Mouse (Mus musculus): ENCODE measurements around the gene Ppcdc. TPM values are rescaled to one million over a fixed set of nuclear protein-coding genes. Genes with fewer than 3 reads are reported as not detected.
A peak's percentile ranks its signal among the peaks of the same experiment; 100 is the strongest.

Gene Ppcdc
- polyA plus RNA-seq (2015; fragmentation: Nextera tagmentation; extraction: Ambion mirVana), result 25.6 and 26.0 TPM in 2 replicates

DNA sequence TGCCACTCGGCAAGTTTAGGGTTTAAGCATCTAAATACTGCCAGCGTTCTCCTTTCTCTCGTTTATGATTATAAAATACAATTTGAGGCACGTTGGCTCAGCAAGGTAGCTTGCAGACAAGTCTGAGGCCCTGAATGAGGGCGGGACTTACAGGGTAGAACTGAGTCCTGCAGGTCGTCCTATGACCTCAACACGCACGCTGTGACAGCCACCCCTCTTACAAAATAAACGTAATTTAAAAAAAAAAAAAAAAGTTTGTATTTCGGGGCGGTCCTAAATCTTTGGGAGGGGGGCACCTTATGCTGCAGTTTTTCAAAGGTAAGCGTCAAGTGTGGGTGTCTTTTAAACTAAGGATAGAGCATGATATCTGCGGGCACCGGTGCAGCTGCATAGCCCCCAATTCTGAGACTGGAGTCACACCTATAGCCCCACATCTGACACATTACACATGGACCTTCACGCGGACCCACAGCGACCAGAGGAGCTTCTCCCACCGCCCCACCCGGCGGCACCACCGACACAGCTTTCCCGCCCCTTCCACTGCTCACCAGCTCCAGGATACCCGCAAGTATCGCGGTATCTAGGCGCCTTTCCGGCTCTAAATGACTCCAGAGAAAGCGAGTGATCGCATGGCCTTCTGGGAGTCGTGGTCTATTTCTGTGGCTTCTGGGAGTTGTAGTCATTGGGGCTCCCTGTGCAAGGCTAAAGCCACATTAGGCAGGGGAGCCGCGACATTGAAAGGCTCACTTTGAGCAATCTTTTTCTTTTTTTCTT lies at the start of gene Ppcdc:
Ppcdc (minus strand) TSS at position 603 of the 774 bp plus-strand sequence.
- WGBS, result 3% methylated on average over 32 of the region's 32 CpGs
- H3K36me3 ChIP-seq, result peaks cover 35% of the 10 kb centered on the region
- peak within 1 kb of the TSS; percentile 79 for H3K9ac ChIP-seq
- ATAC-seq (ENCODE audit: low FRiP score), result peak; percentile 96
- no peaks in the 10 kb centered on the region for H3K27me3 ChIP-seq
- H3K27ac ChIP-seq, result peak within 1 kb of the TSS; percentile 79
- H3K4me2 ChIP-seq, result peak within 1 kb of the TSS; percentile 65
- peak within 1 kb of the TSS; percentile 52 for H3K4me3 ChIP-seq
- no peaks in the 10 kb centered on the region for H3K9me3 ChIP-seq
- peaks cover 7% of the 10 kb centered on the region for H3K4me1 ChIP-seq (replicated peaks)

DNA sequence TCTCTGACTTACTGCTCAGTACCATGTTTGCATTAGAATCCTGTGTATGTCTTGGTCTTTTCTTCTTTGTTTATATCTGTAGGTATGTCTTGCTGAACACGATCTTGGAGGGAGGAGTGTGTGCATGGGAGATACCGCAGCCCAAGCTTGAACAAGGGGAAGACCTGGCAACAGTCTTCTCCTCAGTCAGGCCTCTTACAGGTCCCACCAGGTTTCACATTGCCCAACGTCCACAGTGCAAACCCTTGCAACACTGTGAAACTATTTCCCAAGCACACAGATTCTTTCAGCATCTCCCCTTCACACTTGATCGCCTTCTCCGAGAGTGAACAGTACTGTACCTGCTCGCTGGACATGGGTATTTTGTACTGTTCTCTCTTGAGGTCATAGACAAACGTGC lies 47.9 kb upstream of the Ppcdc start:
- Histone ChIP-seq H3K27me3 (peaks cover 17% of the 10 kb centered on the region), H3K4me3 (no peak overlapping the region), H3K9ac (no peak overlapping the region), H3K4me2 (no peak overlapping the region), H3K27ac (no peak overlapping the region), H3K9me3 (no peaks in the 10 kb centered on the region), H3K36me3 (no peaks in the 10 kb centered on the region), H3K4me1 (replicated peaks) (0 out of 2 replicates have a peak, but pooled peaks cover 4% of the 10 kb centered on the region)
- ATAC-seq (ENCODE audit: low FRiP score), result no peak
- WGBS, result 74% methylated on average over 7 of the region's 7 CpGs

DNA sequence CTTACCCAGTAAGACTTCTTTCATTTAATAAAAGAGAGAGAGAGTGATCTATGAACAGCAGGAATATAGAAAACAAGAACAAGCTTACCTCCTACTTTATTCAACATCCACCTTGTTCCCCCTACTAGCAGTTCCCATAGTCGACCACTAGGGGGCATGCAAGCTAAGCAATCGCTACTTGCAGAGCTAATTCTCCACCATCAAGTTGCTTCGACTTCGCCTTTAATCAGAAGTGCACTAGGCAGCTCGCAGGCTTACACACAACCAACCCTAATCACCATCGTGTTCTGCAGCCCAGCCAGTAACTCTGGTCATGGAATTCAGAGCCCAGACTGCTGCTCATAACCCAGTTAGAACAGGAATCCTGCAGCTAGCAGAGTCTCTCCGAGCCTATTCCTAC lies 45.9 kb upstream of the Ppcdc start:
- no peak overlapping the region for H3K4me2 ChIP-seq
- H3K9ac ChIP-seq, result peak overlapping the region; percentile 21; the same call in 1 of the 2 replicates
- no peaks in the 10 kb centered on the region for H3K36me3 ChIP-seq
- no peak overlapping the region for H3K27ac ChIP-seq
- 0 out of 2 replicates have a peak, but pooled peaks cover 4% of the 10 kb centered on the region for H3K4me1 ChIP-seq (replicated peaks)
- WGBS, result 16% methylated on average over 7 of the region's 7 CpGs
- ATAC-seq (ENCODE audit: low FRiP score), result peak; percentile 43; the same call in 1 of the 2 replicates
- H3K27me3 ChIP-seq, result peaks cover 17% of the 10 kb centered on the region
- no peaks in the 10 kb centered on the region for H3K9me3 ChIP-seq
- H3K4me3 ChIP-seq, result no peak overlapping the region

DNA sequence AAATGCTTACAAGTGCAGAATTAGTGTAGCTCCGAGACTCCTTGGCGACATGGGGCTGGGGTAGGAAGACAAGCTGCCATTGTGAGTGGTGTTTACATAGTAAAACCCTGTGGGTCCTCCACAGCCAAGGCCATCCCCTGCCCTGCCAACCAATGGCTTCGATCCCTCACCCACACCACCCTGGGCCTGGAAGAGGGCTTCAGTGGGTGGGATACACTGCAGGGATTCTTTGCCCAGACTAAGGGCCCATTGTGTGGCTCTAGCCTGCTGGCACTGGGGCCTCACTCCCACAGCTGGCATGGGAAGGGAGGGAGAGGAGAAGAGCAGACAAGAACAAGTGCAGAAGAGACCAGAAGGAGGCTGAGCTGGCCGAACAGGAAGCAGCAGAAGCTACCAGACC lies 29.0 kb upstream of the Ppcdc start:
- Histone ChIP-seq H3K4me1 (replicated peaks) (peaks cover 36% of the 10 kb centered on the region), H3K4me2 (no peak overlapping the region), H3K36me3 (peaks cover 6% of the 10 kb centered on the region; the same call in 1 of the 2 replicates), H3K4me3 (no peak overlapping the region), H3K27ac (no peak overlapping the region), H3K9me3 (no peaks in the 10 kb centered on the region), H3K9ac (no peak overlapping the region), H3K27me3 (peaks cover 3% of the 10 kb centered on the region; the same call in 1 of the 2 replicates)
- no peak for ATAC-seq (ENCODE audit: low FRiP score)
- 66% methylated on average over 4 of the region's 4 CpGs for WGBS

DNA sequence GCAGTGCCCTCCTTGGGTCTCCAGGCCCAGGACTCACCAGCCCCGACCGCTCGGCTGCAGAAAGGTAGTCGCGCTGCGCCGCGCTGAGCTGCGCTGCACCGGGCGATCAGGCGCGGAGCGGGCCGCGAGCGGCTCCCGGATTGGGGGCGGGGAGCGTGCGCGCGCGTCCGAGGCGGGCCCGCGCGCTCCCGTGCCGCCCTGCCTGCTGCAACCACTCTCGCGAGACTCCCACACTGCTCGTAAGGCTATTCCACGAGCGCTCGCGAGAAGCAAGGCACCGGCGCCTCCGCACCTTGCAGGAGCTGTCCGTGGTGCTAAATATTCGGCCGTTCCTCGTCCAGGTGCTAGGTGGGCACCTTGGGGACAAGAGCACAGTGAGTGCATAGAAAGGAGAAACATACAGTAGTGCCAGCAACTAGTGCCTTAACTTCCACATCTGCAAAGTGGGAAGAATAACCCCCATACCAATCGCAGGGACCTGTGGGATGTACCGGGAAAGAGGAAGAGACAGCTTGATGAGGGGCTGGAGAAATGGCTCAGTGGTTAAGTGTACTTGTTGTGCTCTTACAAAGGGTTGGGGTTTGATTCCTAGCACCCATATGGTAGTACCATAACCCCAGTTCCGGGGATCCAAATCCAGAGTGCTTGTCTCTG lies 28.1 kb upstream of the Ppcdc start, which contains the start of gene Scamp5:
Scamp5 (minus strand) TSS at position 165 of the 654 bp plus-strand sequence.
- H3K27ac ChIP-seq, result peak within 1 kb of the TSS; percentile 93
- H3K4me1 ChIP-seq (replicated peaks), result peaks cover 44% of the 10 kb centered on the region
- ATAC-seq (ENCODE audit: low FRiP score), result peak; percentile 95
- peaks cover 14% of the 10 kb centered on the region; the same call in 1 of the 2 replicates for H3K36me3 ChIP-seq
- 2% methylated on average over 48 of the region's 48 CpGs for WGBS
- peak within 1 kb of the TSS; percentile 83 for H3K4me2 ChIP-seq
- peak within 1 kb of the TSS; percentile 77 for H3K4me3 ChIP-seq
- H3K27me3 ChIP-seq, result peaks cover 3% of the 10 kb centered on the region; the same call in 1 of the 2 replicates
- no peaks in the 10 kb centered on the region for H3K9me3 ChIP-seq
- H3K9ac ChIP-seq, result peak within 1 kb of the TSS; percentile 94

DNA sequence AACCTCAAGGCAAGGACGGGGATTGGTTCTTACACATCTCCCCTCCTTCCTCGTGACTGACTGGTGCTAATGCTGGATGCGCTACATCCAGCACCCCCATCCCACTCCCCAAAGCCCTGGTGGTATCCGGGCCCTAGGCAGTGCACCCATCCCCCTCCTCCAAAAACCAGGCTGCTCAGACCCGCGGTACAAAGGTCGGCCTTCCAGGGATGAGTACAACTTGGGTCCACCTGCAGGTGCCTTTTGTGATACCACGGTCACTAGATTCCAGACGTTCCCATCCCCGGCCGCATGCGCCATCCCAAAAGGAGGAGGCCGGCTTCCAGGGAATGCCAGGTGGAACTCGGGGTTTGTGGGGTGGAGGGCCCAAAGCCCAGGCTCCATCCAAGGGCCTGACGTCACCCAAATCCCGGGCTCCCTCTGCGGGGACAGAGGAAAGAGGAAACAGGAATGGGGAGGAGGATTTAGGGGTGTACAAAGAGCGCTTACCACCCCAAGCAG lies 27.4 kb upstream of the Ppcdc start:
- Histone ChIP-seq H3K27me3 (peaks cover 3% of the 10 kb centered on the region; the same call in 1 of the 2 replicates), H3K9me3 (no peaks in the 10 kb centered on the region), H3K4me3 (peak overlapping the region; percentile 77), H3K27ac (peak overlapping the region; percentile 93), H3K4me1 (replicated peaks) (peaks cover 44% of the 10 kb centered on the region), H3K36me3 (peaks cover 21% of the 10 kb centered on the region), H3K9ac (peak overlapping the region; percentile 94), H3K4me2 (peak overlapping the region; percentile 83)
- peak; percentile 73 for ATAC-seq (ENCODE audit: low FRiP score)
- WGBS, result under 1% methylated on average over 18 of the region's 18 CpGs

DNA sequence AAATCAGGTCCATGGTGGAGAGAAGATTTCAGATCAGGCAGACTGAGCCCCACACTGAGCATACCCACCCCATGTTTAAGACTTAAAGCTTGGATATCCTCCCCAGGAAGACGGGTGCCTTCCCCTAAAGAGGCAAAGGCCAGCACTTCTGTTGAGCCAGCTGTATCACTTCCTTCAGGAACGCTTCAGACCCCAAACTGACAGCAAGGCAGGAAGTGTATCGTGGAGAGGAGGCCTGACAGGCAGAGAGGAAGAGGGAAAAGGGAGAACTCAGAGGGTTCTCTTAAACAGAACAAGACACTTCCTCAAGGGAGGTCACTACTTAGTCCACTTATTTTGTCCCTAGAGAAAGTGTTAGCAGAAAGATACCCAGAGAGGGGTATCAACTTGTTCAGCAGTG lies 26.2 kb upstream of the Ppcdc start:
- peaks cover 44% of the 10 kb centered on the region for H3K4me1 ChIP-seq (replicated peaks)
- no peak for ATAC-seq (ENCODE audit: low FRiP score)
- H3K4me3 ChIP-seq, result peak overlapping the region; percentile 77
- H3K4me2 ChIP-seq, result peak overlapping the region; percentile 83
- no peak overlapping the region for H3K27ac ChIP-seq
- peak overlapping the region; percentile 94 for H3K9ac ChIP-seq
- peaks cover 33% of the 10 kb centered on the region for H3K36me3 ChIP-seq
- H3K9me3 ChIP-seq, result no peaks in the 10 kb centered on the region
- peaks cover 3% of the 10 kb centered on the region; the same call in 1 of the 2 replicates for H3K27me3 ChIP-seq
- 84% methylated on average over 3 of the region's 3 CpGs for WGBS

DNA sequence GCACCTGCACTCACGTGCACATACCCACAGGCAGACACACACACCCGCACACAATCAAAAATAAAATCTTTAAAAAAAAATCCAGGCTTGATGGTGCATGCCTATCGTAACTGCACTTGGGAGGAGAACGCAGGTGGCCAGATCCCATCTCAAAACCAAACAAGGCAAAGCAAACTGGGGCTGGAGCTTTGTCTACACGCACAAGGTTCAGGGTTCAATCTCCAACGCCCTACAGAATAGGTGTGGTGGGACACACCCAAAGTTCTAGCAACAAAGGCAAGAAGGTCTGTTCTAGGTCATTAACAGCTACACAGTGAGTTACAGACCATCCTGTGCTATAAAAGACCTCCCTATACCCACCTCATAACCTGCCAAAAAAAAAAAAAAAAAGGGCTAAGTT lies 22.9 kb upstream of the Ppcdc start:
- Histone ChIP-seq H3K4me1 (replicated peaks) (peaks cover 39% of the 10 kb centered on the region), H3K9ac (no peak overlapping the region), H3K27me3 (no peaks in the 10 kb centered on the region), H3K4me2 (no peak overlapping the region), H3K27ac (no peak overlapping the region), H3K4me3 (no peak overlapping the region), H3K36me3 (peaks cover 44% of the 10 kb centered on the region), H3K9me3 (no peaks in the 10 kb centered on the region)
- ATAC-seq (ENCODE audit: low FRiP score), result no peak
- WGBS, result 90% methylated on average over 6 of the region's 6 CpGs

DNA sequence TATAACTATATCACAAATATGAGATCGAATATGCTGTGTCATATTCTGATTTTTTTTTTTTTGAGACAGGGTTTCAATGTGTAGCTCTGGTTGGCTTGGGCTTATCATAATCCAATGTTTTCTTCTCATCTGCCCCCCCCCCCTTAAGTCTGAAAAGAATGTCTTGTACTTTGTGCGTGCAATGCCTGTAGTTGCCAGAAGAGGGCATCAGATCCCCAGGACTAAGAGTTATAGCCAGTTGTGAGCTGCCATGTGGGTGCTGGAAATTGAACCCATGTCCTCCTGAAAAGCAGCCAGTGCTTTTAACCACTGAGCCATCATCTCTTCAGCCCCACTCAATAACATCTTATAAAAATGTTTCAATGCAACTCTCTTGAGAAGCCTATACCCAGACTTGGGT lies 19.8 kb upstream of the Ppcdc start:
- H3K36me3 ChIP-seq, result peaks cover 44% of the 10 kb centered on the region
- ATAC-seq (ENCODE audit: low FRiP score), result no peak
- H3K9ac ChIP-seq, result no peak overlapping the region
- no peak overlapping the region for H3K27ac ChIP-seq
- WGBS, result 98% methylated on average over 2 of the region's 2 CpGs
- H3K9me3 ChIP-seq, result no peaks in the 10 kb centered on the region
- H3K4me3 ChIP-seq, result no peak overlapping the region
- peaks cover 15% of the 10 kb centered on the region; the same call in 1 of the 2 replicates for H3K4me1 ChIP-seq (replicated peaks)
- no peaks in the 10 kb centered on the region for H3K27me3 ChIP-seq
- H3K4me2 ChIP-seq, result no peak overlapping the region

DNA sequence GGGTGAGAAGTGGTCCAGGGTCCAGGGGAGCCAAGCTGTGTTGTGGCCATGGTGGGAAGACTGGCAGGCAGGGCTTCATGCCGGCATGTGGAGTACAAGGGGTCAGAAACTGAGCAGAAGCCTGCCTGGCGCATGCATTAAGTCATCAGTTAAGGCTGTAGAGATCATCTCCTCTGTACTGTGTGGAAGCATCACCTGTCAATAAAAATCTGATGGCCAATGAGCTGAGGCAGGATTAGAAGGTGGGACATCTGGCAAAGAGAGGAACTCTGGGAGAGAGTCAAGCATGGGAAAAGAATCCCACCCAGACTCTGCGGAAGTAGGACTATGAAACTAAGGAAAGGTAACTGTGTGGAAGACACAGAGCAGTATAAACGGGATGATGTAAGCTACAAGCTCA lies 13.6 kb upstream of the Ppcdc start:
- no peak for ATAC-seq (ENCODE audit: low FRiP score)
- Histone ChIP-seq H3K4me1 (replicated peaks) (no peaks in the 10 kb centered on the region), H3K9me3 (no peaks in the 10 kb centered on the region), H3K4me3 (no peak overlapping the region), H3K4me2 (no peak overlapping the region), H3K36me3 (peaks cover 40% of the 10 kb centered on the region), H3K9ac (no peak overlapping the region), H3K27ac (no peak overlapping the region), H3K27me3 (no peaks in the 10 kb centered on the region)
- 89% methylated on average over 4 of the region's 4 CpGs for WGBS

DNA sequence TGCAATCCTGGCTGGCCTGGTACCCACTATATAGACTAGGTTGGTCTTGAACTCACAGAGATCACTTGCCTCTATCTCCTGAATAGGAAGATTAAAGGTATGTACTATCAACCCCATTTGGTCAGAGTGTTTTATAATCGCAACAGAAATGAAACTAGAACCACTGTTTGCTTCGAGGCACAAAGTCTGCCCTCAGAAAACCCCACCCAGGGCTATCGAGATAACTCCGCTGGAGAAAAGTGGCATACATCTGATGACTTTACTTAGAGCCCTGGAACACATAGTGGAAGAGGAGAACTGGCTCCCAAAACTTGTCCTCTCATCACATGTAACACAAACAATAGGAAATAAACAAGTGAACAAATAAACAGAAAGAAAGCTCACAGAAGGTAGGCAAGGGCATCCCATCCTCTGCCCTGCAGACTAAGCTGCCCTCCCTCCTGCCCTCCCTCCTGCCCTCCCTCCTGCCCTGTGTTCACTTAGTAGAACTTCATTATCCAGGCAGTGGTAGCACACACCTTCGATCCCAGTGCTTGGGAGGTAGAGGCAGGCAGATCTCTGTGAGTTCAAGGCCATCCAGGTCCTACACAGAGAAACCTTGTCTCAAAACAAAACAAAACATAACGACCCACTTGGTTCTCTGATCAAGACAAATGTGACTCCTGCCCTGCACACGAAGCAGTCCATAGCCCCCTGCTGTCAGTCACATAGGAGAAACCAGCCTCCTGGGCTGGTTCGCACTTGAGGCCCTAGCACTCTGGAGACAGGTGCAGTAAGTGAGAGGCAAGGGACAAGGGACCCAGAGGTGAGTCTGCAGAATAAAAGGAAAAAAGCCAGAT lies 12.9 kb upstream of the Ppcdc start:
- Histone ChIP-seq H3K4me3 (no peak overlapping the region), H3K27me3 (no peaks in the 10 kb centered on the region), H3K4me1 (replicated peaks) (no peaks in the 10 kb centered on the region), H3K9me3 (no peaks in the 10 kb centered on the region), H3K36me3 (peaks cover 47% of the 10 kb centered on the region), H3K9ac (no peak overlapping the region), H3K4me2 (no peak overlapping the region), H3K27ac (no peak overlapping the region)
- 84% methylated on average over 8 of the region's 8 CpGs for WGBS
- no peak for ATAC-seq (ENCODE audit: low FRiP score)

Data from hindbrain, embryonic 13.5 days (tissue).